26 mouse cellular contexts compared by ENCODE assay signal in genomic region chr16:31903239-31903638, GRCm38 (mm10). TPM values are rescaled to one million over a fixed set of nuclear protein-coding genes. Genes with fewer than 3 reads are reported as not detected.
"Had no signal": no experiment of that assay in that cellular context is flagged by ENCODE, and none has a peak within 500 bp of the region (broad histone marks: within the 10 kb centered on the region; RNA-seq: fewer than 3 reads in every experiment).

No protein-coding gene starts in this region.

- DNase-seq: gastrocnemius, adult 2 months; gastrocnemius, postnatal 10 days; gastrocnemius, postnatal 25 days; heart, adult 18-20 months; heart, postnatal 4 days; kidney, adult 18-20 months; kidney, adult 8-10 months; kidney, postnatal 10 days; kidney, postnatal 25 days; kidney, postnatal 4 days; liver; liver, embryonic 13.5 days had no signal

- ATAC-seq: hindbrain, embryonic 16.5 days; inflammation-experienced regulatory T-cells, adult 6 months; intestine, embryonic 15.5 days; intestine, postnatal 0 days had no signal

- H3K4me3 ChIP-seq: gastrocnemius, adult 2 months; heart, embryonic 10.5 days; heart, embryonic 12.5 days; hindbrain, embryonic 10.5 days; hindbrain, embryonic 12.5 days; intestine, embryonic 15.5 days; layer of hippocampus, adult 2 months; limb, embryonic 10.5 days; limb, embryonic 12.5 days; liver, embryonic 13.5 days had no signal

- H3K27ac ChIP-seq: gastrocnemius, adult 2 months; heart, embryonic 10.5 days; hindbrain, embryonic 10.5 days; hindbrain, embryonic 12.5 days; hindbrain, embryonic 14.5 days; intestine, embryonic 15.5 days; layer of hippocampus, adult 2 months; limb, embryonic 10.5 days; limb, embryonic 12.5 days; liver, embryonic 13.5 days had no signal

RNA-seq across cellular contexts. Expression of gene Meltf, which starts 24.6 kb away (rescaled TPM):
- total RNA-seq: gastrocnemius, adult 2 months; gastrocnemius, postnatal 25 days; heart, adult 8-10 months had no signal

RNA-seq across cellular contexts. Expression of gene Pigz, which starts 30.4 kb away (rescaled TPM):
- total RNA-seq: granulocyte monocyte progenitor cell, adult 5-6 weeks had no signal
